Mouse (Mus musculus) MEL (cell line): ENCODE measurements around the gene Aldh16a1.

ENCODE experiments used
- BHLHE40 ChIP-seq: IDR thresholded peaks from 2 replicates; pipeline ENCODE4 v1.6.1; 2012; ENCODE audit warnings: low read depth, mild to moderate bottlenecking, inconsistent platforms, low read length, improper control_type of control experiment, borderline replicate concordance
- CHD1 ChIP-seq: IDR thresholded peaks from 2 replicates; pipeline ENCODE4 v1.6.1; 2012; ENCODE audit warnings: low read depth, mild to moderate bottlenecking, inconsistent platforms, low read length, improper control_type of control experiment
- CTCF ChIP-seq, 3 experiments: IDR thresholded peaks in 2 of 3; conservative IDR thresholded peaks in 1 of 3; 2 replicates each; pipeline ENCODE4 v1.5.1; 2011 to 2012; ENCODE audit warnings: low read length in 3 of 3, low read depth in 2 of 3, mild to moderate bottlenecking in 2 of 3, improper control_type of control experiment in 1 of 3, inconsistent platforms in 1 of 3, mixed read lengths in 1 of 3, moderate library complexity in 1 of 3; ENCODE audit not compliant: control insufficient read depth in 1 of 3, insufficient read depth in 1 of 3, poor library complexity in 1 of 3, severe bottlenecking in 1 of 3
- ELF1 ChIP-seq: IDR thresholded peaks from 2 replicates; pipeline ENCODE4 v1.6.1; 2014; ENCODE audit warnings: low read depth, mild to moderate bottlenecking, inconsistent platforms, low read length, improper control_type of control experiment, moderate library complexity
- EP300 ChIP-seq, 2 experiments: IDR thresholded peaks; 2 replicates each; pipeline ENCODE4 v1.6.1; 2011; ENCODE audit warnings: improper control_type of control experiment in 2 of 2, low read length in 2 of 2, low read depth in 1 of 2, mild to moderate bottlenecking in 1 of 2
- GATA1 ChIP-seq: IDR thresholded peaks from 2 replicates; pipeline ENCODE4 v1.6.1; 2011; ENCODE audit warnings: low read depth, low read length, improper control_type of control experiment
- KAT2A ChIP-seq: conservative IDR thresholded peaks from 2 replicates; pipeline ENCODE4 v1.6.1; 2012; ENCODE audit warnings: low read depth, low read length, improper control_type of control experiment, inconsistent platforms
- MYC ChIP-seq: IDR thresholded peaks from 2 replicates; pipeline ENCODE4 v1.6.1; 2011; ENCODE audit warnings: low read depth, mild to moderate bottlenecking, low read length, improper control_type of control experiment, moderate library complexity
- POLR2A ChIP-seq, 2 experiments: IDR thresholded peaks; 2 replicates each; pipeline ENCODE4 v1.6.1; 2011 to 2012; ENCODE audit warnings: low read length in 2 of 2, mild to moderate bottlenecking in 2 of 2, control low read depth in 1 of 2, improper control_type of control experiment in 1 of 2, low read depth in 1 of 2, moderate library complexity in 1 of 2; ENCODE audit not compliant: control insufficient read depth in 1 of 2, insufficient read depth in 1 of 2, poor library complexity in 1 of 2
- TBP ChIP-seq: IDR thresholded peaks from 2 replicates; pipeline ENCODE4 v1.8.0; 2011; ENCODE audit warnings: low read depth, low read length, improper control_type of control experiment
- USF1 ChIP-seq: IDR thresholded peaks from 2 replicates; pipeline ENCODE4 v1.6.1; 2014; ENCODE audit warnings: low read depth, mild to moderate bottlenecking, inconsistent platforms, low read length, improper control_type of control experiment, moderate library complexity
- ZC3H11A ChIP-seq: IDR thresholded peaks from 2 replicates; pipeline ENCODE4 v1.6.1; 2012; ENCODE audit warnings: low read depth, mild to moderate bottlenecking, inconsistent platforms, low read length, improper control_type of control experiment

GRCm38 (mm10) chr7:45147267-45147666 lies 7.1 kb downstream of the Aldh16a1 start:
- TF ChIP-seq BHLHE40 (no peak), POLR2A (IDR thresholded peaks at IDR 0.05; ENCODE audit: control insufficient read depth in 1 of 2, insufficient read depth in 1 of 2, low read depth in 1 of 2, low read length in 2 of 2, poor library complexity in 1 of 2) (no peak), CHD1 (no peak), ZC3H11A (no peak), CTCF (IDR thresholded peaks at IDR 0.05 in 2 of 3, conservative IDR thresholded peaks at IDR 0.05 in 1 of 3; ENCODE audit: control insufficient read depth in 1 of 3, insufficient read depth in 1 of 3, low read depth in 2 of 3, low read length in 3 of 3, poor library complexity in 1 of 3, severe bottlenecking in 1 of 3) (no peak), KAT2A (no peak), USF1 (no peak), TBP (no peak), GATA1 (no peak), ELF1 (no peak), EP300 (IDR thresholded peaks at IDR 0.05; ENCODE audit: low read depth in 1 of 2, low read length in 2 of 2) (no peak), MYC (no peak)
